27 mouse cellular contexts compared by ENCODE assay signal in genomic region chr2:3642949-3643348, GRCm38 (mm10).
"Had no signal": no experiment of that assay in that cellular context is flagged by ENCODE, and none has a peak within 500 bp of the region (broad histone marks: within the 10 kb centered on the region; RNA-seq: fewer than 3 reads in every experiment).

No protein-coding gene starts in this region.

- DNase-seq: gastrocnemius, adult 2 months; gastrocnemius, postnatal 10 days; gastrocnemius, postnatal 25 days; heart, adult 18-20 months; heart, postnatal 10 days; heart, postnatal 4 days; kidney, adult 18-20 months; kidney, adult 9 months; kidney, postnatal 10 days; kidney, postnatal 25 days; kidney, postnatal 4 days; liver, embryonic 13.5 days had no signal

- H3K36me3 ChIP-seq: heart, embryonic 10.5 days; heart, embryonic 12.5 days; hindbrain, embryonic 10.5 days; hindbrain, embryonic 12.5 days; intestine, embryonic 15.5 days; limb, embryonic 10.5 days; limb, embryonic 12.5 days; liver, embryonic 13.5 days; liver, embryonic 15.5 days had no signal

- ATAC-seq: hindbrain, embryonic 16.5 days; inflammation-experienced regulatory T-cells, adult 6 months; intestine, embryonic 15.5 days; intestine, postnatal 0 days had no signal

- H3K4me3 ChIP-seq: gastrocnemius, adult 2 months; heart, embryonic 10.5 days; heart, embryonic 12.5 days; hindbrain, embryonic 10.5 days; hindbrain, embryonic 12.5 days; intestine, embryonic 15.5 days; layer of hippocampus, adult 2 months; left cerebral cortex, adult 2 months; limb, embryonic 10.5 days; limb, embryonic 12.5 days; liver, embryonic 13.5 days; liver, embryonic 15.5 days had no signal

- H3K4me1 ChIP-seq: heart, embryonic 10.5 days; heart, embryonic 12.5 days; hindbrain, embryonic 10.5 days; hindbrain, embryonic 12.5 days; intestine, embryonic 15.5 days; limb, embryonic 10.5 days; limb, embryonic 12.5 days; liver, embryonic 13.5 days had no signal

- H3K27ac ChIP-seq: gastrocnemius, adult 2 months; heart, embryonic 10.5 days; hindbrain, embryonic 10.5 days; hindbrain, embryonic 12.5 days; hindbrain, embryonic 14.5 days; intestine, embryonic 15.5 days; layer of hippocampus, adult 2 months; left cerebral cortex, adult 2 months; limb, embryonic 10.5 days; limb, embryonic 12.5 days; liver, embryonic 13.5 days; liver, embryonic 15.5 days had no signal

- H3K4me2 ChIP-seq: heart, embryonic 12.5 days; hindbrain, embryonic 12.5 days; hindbrain, embryonic 14.5 days; intestine, embryonic 15.5 days; limb, embryonic 12.5 days; liver, embryonic 11.5 days; liver, embryonic 13.5 days; liver, embryonic 15.5 days had no signal

- H3K9ac ChIP-seq: heart, embryonic 12.5 days; hindbrain, embryonic 12.5 days; hindbrain, embryonic 14.5 days; intestine, embryonic 15.5 days; limb, embryonic 12.5 days; liver, embryonic 13.5 days; liver, embryonic 15.5 days had no signal

- H3K9me3 ChIP-seq: heart, embryonic 10.5 days; heart, embryonic 12.5 days; hindbrain, embryonic 10.5 days; hindbrain, embryonic 12.5 days; intestine, embryonic 15.5 days; limb, embryonic 10.5 days; limb, embryonic 12.5 days; liver, embryonic 13.5 days; liver, embryonic 15.5 days had no signal

- H3K27me3 ChIP-seq: heart, embryonic 12.5 days; hindbrain, embryonic 12.5 days; intestine, embryonic 15.5 days; limb, embryonic 12.5 days; liver, embryonic 13.5 days; liver, embryonic 15.5 days had no signal
